Mouse (Mus musculus) liver, embryonic 14.5 days (tissue): ENCODE results near the gene 4930524J08Rik.

Experiments
- CTCF ChIP-seq: IDR thresholded peaks from 2 replicates; pipeline ENCODE4 v1.5.1; 2016; ENCODE audit warnings: antibody characterized with exemption, low read depth, control low read depth
- EP300 ChIP-seq: IDR thresholded peaks from 2 replicates; pipeline ENCODE4 v1.6.1; 2016; ENCODE audit warnings: antibody characterized with exemption, low read depth

DNA sequence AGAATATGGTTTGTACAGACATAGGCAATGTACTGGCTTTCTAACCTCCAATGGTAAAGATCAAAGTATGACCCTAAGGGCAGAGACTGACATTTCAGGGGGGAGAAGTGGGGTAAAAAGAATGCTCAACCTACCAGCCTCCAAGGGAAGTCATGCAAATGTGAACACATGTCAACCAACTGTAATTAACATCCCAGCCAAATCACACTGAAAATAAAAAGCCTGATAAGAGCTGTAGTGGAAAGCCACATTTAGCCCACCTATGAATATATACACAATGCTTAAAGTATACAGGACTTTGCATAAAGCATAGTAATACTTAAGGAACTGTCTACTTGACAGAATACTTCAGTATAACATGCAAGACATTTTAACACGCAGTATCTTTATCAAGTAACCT lies 3.1 kb upstream of the 4930524J08Rik start:
- TF ChIP-seq EP300 (no peak), CTCF (no peak)
